Mouse (Mus musculus) gastrocnemius, postnatal 4 days (tissue): ENCODE data around the gene Plekhg6. TPM values are rescaled to one million over a fixed set of nuclear protein-coding genes. Genes with fewer than 3 reads are reported as not detected.

Source experiments
- DNase-seq, 2 experiments: peaks; one replicate each; pipeline ENCODE4 v3.0.0; 2021 to 2022; ENCODE audit warnings: low spot score in 2 of 2, mixed read lengths in 2 of 2
- total RNA-seq, 2 experiments: library from RNA; stranded (reverse); gene quantifications; 2 replicates each; pipeline ENCODE4 v1.2.3; 2021

Plekhg6 gene
- total RNA-seq, 2 experiments from 2014 or later = 0.07 to 0.08 TPM

DNA sequence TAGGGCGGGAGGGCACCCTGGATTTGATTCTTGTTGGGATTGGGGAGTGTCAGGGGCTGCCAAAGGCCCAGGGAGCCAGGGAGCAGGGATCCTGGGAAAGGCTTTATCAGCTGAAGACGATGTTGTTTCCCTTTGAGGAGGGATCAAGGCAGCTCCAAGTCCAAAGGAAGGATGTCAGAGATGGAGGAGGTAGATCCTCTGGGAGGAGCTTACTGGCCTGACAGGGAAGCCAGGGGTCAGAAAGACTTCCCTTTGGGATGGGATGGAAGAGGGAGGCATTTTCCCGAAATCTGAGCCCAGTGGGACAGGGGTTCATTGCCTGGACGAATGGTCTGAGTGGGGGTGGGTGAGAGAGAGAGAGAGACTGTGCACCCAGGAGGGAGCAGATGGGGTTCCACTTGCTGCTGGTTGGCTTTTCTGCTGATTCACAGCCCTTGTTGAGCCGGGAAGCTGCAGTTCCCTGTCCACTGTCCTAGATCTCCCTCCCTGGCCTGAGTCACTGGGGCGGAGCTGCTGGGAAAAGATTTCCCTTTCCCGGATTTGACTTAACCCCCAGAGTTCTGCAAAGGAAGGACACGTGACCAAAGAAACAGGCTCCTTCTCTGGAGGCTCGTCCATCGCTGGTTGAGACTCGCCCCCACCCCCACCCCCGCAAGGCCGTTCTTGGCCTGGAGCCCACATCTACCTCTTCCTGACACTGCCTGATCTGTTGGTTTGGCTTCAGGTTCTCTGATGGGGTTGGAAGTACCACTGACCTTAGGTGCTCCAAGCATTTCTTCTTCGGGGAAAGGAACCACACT, 26.0 kb downstream of the Plekhg6 start:
- DNase-seq = peak in 1 of 2 experiments; percentile 57

DNA sequence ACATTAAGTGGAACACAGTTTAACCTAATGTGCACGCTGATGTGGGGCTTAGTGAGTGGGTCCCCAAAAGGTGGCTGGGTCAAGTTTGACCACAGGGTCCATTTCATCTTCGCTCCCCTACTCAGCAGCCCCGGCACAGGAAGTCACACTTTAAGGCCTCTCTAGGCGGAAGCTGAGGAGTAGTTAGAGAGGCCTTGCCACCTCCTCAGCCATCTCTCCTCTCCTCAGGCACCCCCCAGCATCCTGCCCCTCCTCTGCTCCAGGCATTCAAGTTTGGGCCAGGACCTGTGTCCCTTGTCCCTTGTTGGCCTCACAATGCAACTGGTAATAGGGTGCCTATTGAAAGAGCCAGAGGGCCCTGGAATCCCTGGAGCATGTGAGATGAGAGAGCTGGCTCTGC, 26.9 kb downstream of the Plekhg6 start:
- DNase-seq = no peak

DNA sequence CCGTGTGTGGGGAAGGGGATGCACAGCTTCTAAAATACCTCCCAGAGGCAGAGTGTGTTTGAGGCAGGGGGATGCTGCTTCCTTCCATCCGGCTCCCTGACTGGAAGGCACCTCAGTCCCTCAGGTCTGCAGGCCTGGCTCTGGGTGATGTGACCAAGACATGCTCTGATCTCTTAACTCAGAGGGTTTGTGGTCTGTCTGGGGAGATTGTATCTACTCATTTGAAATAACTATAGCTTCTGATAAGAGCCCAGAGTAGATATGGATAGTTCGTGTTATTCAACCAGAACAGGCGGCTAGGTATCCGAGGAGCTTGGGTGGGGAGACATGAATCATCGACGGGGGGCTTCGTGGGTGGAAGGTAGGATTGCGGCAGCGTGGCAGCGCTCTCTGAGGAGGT, 27.4 kb downstream of the Plekhg6 start:
- no peak for DNase-seq

DNA sequence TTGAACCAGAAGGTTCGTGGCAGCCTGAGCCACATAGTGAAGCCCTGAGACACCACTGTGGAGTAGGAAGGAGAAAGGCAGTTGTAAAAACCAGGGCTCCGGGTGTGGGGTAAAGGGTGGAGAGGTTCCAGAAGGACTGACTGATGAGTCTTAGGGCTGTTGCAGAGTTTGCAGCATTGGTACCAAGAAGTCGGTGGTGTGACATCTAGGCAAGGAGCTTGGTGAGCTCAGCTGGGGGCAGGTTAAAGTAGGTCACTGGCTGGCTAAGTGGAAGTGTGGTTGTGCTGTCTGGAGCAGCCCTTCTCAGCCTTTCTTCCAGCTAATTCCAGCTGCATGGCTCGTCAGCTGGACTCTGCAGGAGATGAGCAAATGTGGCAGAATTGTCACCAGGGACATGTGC, 27.8 kb downstream of the Plekhg6 start:
- no peak for DNase-seq

DNA sequence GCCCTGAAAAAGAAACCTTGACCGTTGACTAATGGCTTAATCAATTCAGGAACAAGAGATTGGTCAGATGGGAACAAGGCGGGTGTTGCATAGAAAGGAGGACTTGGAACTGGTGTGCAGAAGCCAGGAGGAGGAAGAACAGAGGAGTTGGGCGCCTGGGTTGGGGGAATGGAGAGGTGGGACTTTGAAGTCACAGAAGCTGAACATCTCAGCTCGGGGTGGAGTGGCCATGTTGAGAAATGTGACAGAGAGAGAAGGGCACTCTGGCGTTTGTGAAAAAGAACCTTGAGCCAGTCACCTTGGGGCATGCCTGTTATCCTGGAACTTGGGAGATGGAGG, 28.6 kb downstream of the Plekhg6 start:
- DNase-seq = no peak

DNA sequence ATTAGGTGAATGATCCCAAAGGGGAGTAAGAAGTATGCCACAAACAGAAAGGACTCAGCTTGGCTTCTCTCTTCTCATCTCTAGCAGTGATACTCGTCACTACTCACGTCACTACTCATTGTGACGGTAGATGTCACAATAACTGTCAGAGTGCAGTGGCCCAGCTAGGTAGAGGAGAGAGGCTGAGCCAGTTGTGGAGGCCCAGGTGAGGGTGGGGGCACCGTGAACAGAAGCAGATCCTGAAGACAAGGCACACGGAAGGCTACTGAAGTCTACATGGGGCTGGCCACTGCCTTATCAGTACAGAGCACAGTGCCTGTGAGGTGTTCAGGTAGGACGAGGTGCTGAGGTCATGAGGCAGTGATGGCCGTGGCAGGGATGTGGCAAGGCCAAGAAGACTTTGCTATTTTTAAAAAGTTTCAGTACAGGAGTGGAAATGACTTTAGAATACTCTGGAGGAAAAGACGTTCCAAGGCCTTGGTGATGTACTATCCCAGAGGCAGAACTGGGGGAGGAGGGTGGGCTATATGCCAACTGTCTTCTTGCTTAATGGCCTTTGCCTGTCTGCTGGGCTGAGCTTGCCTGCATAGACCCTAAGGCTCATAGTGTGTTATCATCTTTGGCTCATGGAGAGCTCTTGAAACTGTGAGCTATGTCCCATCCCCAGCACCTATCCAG, 29.1 kb downstream of the Plekhg6 start:
- DNase-seq = no peak

DNA sequence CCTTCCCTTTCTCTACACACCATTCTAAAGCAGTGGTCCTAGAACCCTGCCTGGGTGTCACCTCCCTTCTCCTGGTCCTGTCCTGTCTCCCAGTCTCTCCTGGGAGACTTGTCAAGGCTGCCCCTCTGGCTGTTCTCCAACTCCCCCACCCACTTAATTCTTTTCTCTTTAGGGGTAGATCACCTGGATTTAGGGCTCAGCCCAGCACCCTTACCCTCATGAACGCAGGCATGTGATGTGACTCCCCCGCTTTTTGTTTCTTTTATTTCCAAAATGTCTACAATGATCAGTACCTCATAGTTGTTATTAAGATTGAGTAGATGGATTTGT, 29.6 kb downstream of the Plekhg6 start:
- no peak for DNase-seq

DNA sequence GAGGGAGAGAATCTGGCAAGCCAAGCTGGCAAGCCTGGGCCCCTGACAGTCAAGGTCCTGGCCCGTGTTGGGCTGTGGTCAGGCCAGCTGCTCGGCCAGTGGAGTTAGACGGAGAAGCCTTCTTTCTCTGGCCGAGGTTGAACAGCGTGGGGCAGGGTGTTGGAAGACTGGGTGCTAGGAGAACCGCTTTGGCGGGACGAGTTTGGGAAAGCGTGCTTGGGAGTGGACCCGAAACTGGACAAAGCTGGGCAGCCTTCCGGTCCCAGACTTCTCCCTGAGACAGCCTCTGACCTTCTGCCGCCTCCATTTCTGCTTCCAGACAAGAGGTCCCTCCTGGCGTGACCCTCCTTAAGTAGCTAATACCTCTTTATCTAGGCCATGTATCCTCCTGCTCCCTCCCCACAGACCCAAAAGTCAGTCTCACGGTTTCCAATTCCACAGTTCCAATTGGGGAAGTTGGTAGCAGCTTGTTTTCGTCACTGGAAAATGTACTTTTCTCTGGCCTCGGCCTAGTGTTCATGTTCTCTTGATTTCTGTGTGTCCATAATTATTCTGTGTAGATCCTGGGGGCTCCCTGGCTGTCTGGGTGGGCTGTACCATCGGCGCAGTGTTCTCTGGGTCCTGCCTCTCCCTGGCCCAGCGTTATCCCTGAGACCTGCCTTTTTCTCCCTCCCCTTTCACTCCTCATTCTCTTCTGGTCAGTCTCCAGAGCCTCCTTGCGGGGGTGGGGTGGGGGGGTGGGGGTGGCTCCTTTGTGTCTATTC, 30.2 kb downstream of the Plekhg6 start:
- peak in 1 of 2 experiments; percentile 52 for DNase-seq

DNA sequence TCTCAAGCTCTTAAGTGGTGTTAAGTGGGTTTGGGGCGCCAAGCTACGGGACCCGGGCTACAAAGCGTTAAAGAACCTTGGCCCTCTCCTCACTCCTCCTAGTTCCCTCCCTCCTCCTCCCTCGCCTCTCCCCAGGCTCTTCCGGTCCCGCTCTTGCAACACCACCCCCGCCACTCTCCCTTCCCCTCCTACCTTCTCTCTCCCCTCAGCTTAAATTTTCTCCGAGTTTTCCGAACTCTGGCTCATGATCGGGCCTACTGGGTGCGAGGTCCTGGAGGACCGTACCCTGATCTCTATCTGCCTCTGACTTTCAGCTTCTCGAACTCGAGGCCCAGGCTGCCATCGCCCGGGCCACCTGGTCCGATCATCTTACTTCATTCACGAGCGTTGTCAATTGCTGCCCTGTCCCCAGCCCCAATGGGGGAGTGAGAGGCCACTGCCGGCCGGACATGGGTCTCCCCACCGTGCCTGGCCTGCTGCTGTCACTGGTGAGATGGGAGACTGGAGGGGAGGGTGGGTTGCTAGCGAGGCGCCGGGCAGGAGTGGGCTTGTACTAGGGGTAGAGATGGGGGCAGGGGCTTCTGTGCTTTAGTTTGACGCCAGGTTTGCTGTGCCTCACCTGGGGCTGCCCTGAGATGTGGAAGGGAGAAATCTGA, 30.9 kb downstream of the Plekhg6 start:
- peak in 1 of 2 experiments; percentile 70 for DNase-seq

DNA sequence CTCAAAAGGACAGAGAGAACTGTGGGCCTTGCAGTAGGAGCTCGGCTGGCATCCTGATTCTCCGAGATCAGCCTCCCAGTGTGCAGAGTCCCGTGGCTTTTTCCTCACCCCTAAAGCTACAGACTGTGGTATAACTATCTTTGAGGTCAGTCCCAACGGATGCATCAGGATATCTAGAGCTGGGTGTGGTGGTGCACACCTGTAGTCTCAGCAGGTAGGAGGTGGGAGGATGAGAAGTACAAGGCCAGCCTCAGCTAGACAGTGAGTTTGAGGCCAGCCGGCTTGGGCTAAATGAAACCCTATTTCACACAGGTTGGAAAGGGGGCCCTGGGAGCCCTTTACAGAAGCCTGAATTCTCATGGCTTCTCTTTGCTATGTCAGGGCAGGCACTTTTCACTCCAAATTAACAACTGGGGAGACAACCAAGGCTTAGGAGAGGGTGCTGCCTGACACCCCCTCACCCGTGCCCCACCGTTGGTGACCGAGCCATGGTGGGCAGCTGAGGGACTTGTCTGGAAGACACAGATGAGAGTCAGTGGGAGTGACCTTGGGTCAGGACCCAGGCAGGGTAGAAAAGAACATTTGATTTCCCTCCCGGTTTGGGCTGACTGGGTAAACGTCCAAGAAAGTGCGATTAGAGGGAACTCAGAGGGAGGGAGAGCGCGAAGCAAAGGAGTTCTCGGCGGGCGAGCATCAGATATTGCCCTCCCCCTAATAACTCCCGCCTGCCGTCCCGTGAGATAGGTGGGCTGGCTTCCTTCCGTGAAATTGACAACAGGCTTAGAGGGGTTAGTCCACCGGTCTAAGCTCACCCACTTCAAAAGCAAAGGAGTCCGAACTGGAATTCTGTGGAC, 31.6 kb downstream of the Plekhg6 start, which contains the start of gene Tnfrsf1a:
Gene Tnfrsf1a (plus strand): TSS at position 642 of the 854 bp plus-strand sequence.
- DNase-seq = peak in 1 of 2 experiments; percentile 37

DNA sequence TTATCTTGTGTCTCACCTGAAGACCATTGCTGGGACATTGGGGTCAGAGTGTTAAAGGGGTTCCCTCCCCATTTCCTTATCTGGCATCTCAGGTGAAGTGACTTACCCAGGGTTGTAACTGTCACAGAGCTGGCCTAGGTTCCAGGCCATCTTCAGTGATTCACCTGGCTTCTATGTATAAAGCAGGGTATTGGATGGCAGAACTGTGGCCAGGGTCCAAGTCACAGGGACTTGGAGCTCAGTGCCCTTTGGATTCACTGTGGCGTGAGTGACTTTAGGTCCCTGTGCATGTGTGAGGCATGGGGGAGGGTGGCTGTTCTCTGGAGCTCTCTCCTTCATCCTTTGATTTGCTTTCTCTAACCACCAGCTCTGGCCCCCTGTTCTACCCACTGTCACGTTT, 34.6 kb downstream of the Plekhg6 start:
- no peak for DNase-seq

DNA sequence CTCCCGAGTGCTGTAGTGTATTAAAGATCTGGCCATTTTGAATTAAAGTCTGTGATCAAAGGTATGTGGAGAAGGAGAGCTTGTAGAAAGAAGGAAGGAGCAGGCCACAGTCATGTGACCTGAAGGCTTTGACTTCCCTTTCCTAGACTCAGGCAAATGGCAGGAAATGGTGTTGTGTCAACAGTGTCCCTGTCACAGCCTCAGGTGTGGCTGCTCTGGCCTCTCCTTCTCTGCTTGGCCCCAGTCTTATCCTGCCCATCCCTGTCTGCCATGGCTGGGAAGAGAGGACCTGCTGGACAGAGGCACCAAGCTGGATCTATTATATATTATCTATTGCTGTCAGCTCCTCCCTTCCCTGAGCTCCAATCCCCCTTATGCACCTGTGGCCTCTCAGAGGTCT, 35.0 kb downstream of the Plekhg6 start:
- DNase-seq = no peak

DNA sequence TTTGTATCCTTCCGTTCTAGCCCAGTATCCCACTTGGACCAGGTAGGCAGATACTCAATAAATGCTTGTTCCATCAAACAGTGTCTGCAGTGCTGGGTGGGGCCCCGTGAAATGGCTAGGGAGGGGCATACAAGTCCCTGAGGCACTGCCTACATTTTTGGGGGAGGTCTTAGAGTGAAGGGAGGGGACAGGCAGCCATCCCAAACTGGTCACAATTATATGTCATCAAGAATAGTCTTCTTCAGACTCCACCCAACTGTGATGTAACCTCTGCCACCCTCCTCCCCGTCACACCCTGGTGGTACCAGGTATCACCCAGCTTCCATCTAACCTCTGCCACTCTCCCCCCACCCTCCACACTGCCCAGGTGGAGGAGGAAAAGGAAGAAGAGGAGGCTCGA, 35.7 kb downstream of the Plekhg6 start:
- DNase-seq = no peak

DNA sequence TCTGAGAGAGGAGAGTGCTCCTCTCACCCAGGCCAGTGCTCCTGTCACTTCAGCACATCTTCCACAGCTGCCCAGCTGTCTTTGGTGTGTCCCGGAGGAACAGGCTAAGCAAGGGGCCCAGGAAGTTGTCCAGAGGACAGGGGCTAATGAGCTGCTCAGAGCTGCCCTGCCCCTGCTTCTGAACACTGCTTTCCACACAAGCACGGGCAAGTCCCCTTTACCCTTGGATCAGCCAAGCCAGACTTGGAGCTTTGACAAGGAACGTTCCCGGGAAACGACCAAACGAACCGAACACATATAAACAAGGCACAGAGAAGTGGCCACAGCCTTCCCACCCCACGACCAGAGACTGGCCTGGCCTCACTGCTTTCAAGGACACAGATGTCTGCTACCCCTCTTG, 36.5 kb downstream of the Plekhg6 start:
- DNase-seq = no peak

DNA sequence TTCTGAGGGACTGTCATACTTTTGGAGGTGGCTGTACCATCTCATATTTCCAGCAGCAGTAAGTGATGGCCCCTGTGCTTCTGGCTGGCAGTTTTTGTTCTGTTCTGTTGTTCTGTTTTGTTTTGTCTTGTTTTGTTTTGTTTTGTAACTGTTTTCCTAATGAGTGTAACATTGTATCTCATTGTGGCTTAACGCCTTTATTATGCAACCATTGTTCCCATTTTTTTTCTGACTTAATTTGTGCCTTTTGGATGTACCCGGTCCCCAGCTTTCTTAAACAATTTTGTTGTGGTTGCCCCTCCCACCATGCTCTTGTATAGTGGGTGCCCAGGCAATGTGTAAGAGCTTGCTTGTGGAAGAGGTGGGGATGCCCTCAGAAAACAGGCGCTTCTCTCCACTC, 38.4 kb downstream of the Plekhg6 start:
- DNase-seq = no peak

DNA sequence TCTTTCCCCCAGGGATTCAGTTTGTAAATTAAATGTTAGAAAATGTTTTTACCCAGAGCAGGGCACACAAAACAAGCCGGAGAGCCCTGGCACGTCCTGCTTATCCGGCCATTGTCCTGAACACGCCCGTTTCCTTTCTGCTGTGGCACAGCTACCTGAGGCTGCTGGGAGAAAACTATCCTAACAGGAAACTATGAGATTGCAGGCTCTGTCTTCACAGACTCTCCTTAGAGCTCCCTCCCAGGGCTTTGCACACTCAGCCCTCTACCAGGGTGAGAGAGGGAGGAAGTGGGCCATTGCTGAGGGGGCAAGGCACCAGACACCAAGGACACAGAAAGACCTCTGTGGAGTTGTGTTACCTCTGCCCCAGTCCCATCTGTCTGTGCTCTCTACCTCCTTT, 40.3 kb downstream of the Plekhg6 start:
- no peak for DNase-seq

DNA sequence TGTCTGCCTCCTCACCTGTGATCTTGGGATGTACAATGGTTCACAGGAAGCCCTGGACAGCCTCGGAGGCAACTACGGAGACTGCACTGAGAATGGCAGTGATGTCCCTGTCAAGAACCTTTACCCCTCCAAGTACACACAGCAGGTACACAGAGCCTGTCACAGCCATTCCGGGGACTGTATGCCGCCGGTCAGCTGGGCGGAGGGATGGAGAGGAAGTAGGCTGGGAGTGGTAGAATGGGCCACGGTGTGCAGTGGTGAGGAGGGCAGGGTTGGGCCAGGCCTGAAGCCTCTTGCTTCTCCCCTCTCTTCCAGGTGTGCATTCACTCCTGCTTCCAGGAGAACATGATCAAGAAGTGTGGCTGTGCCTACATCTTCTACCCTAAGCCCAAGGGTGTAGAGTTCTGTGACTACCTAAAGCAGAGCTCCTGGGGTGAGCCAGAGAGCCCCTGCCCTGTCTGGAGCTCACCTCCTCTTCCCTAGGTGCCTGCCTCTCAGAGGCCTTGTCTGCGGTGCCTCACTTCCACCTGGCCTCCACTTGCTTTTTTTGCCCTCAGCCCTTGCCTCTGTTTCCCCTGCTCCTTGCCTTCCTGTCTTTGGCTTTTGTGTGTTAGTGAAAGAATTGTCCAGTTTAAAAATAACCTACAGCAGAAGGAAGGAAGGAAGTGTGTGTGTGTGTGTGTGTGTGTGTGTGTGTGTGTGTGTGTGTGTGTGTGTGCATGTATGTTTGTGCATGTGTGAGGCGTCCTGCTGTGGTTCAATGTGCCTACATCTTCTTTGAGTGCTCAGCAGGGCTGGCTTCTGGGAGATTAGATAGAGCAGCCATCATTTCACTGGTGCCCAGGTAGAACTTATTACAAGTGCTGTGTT, 41.6 kb downstream of the Plekhg6 start:
- DNase-seq = no peak

DNA sequence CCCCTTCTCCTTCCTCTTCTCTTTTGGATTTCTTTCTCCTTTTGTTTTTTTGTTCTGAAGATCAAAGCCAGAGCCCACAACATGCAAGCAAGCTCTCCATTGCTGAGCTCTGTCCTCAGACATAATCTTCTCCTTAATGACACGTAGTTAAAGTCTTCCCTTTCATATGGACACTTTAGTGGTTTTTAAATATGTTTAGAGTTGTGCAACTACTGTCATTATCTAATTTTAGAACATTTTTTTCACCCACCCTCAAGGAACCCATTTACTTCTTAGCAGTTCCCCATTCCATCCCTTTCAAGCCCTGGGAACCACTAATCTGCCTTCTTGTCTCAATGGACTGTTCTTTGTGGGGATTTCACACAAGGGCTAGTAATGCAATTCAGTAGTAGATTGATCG, 46.2 kb downstream of the Plekhg6 start:
- DNase-seq = no peak

DNA sequence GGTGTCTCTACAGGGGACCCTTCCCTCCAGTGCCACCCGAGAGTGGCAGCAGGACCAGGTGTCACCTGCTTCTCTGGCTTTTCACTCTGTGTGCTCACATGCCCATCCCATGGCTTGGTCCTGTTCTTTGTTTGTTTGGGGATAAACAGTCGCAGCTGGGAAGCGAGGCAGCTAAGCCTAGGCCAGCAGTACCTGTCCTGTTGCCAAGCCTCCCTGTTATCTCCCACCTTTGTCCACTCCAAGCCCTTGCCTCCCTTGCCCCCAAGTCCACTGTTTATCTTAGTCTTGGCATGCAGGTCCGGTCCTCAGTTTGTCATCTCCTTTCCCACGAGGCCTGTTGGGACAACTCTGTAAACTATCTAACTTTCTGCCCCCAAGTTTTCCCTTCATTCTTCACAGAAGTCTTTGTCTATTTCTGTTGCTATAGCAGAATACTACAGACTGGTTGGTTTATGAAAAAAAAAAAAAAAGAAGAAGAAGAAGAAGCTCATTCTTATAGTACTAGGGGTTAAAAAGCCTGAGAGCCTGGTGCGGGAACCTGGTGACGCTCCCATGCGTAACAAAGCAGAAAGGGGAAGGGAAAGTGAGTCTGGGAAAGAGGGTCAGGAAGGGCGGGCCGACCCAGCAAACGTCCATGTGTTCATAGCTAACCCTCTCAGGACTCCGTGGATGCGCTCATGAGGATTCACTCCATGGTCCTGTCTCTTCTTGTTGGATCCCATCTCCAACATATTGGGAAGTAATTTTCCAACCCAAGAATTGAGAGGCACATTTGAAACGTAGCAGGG, 47.3 kb downstream of the Plekhg6 start:
- DNase-seq = no peak
